Mouse (Mus musculus): ENCODE measurements around the gene Gls2. TPM values are rescaled to one million over a fixed set of nuclear protein-coding genes. Genes with fewer than 3 reads are reported as not detected.
A peak's percentile ranks its signal among the peaks of the same experiment; 100 is the strongest.
"Not testable (repeated sequence)": the region's sequence is repeated elsewhere in the genome, so short reads cannot be mapped to it uniquely, and the experiment has no call there.

Gene Gls2
- polyA plus RNA-seq, 1 experiment from 2014 or later: 1.1 TPM

- no peaks in the 10 kb centered on the region for H3K4me1 ChIP-seq (ENCODE audit: control insufficient read depth in 2 of 2, insufficient read depth in 2 of 2, low read length in 2 of 2)
- H3K27me3 ChIP-seq (ENCODE audit: control insufficient read depth, insufficient read depth, low read length): no peaks in the 10 kb centered on the region
- WGBS: 79% methylated on average over 6 of the region's 6 CpGs
- H3K27ac ChIP-seq (replicated peaks in 1 of 2; ENCODE audit: control insufficient read depth in 1 of 2, insufficient read depth in 1 of 2, low read depth in 2 of 2, low read length in 2 of 2): no peak overlapping the region
- no peaks in the 10 kb centered on the region for H3K9me3 ChIP-seq (ENCODE audit: control insufficient read depth, low read length)
- no peak overlapping the region for H3K9ac ChIP-seq (ENCODE audit: low read length)
- no peak overlapping the region for H3K4me2 ChIP-seq (ENCODE audit: low read length)
- H3K36me3 ChIP-seq (ENCODE audit: control insufficient read depth, insufficient read depth, low read length): no peaks in the 10 kb centered on the region
- ATAC-seq (ENCODE audit: insufficient number of reproducible peaks, insufficient read depth, low FRiP score, low read depth): no peak
- no peak overlapping the region for H3K4me3 ChIP-seq (ENCODE audit: control insufficient read depth in 1 of 2, insufficient read depth in 1 of 2, low read depth in 1 of 2, low read length in 2 of 2)
Observed at GRCm38 (mm10) chr10:128185277-128185940, 8.8 kb upstream of the Gls2 start.

GRCm38 (mm10) chr10:128185959-128186358 lies 8.3 kb upstream of the Gls2 start:
- H3K9me3 ChIP-seq (ENCODE audit: control insufficient read depth, low read length): no peaks in the 10 kb centered on the region
- no peak overlapping the region for H3K9ac ChIP-seq (ENCODE audit: low read length)
- H3K36me3 ChIP-seq (ENCODE audit: control insufficient read depth, insufficient read depth, low read length): no peaks in the 10 kb centered on the region
- 53% methylated on average over 2 of the region's 2 CpGs for WGBS
- no peak overlapping the region for H3K27ac ChIP-seq (replicated peaks in 1 of 2; ENCODE audit: control insufficient read depth in 1 of 2, insufficient read depth in 1 of 2, low read depth in 2 of 2, low read length in 2 of 2)
- H3K4me2 ChIP-seq (ENCODE audit: low read length): no peak overlapping the region
- no peaks in the 10 kb centered on the region for H3K4me1 ChIP-seq (ENCODE audit: control insufficient read depth in 2 of 2, insufficient read depth in 2 of 2, low read length in 2 of 2)
- no peak overlapping the region for H3K4me3 ChIP-seq (ENCODE audit: control insufficient read depth in 1 of 2, insufficient read depth in 1 of 2, low read depth in 1 of 2, low read length in 2 of 2)
- no peaks in the 10 kb centered on the region for H3K27me3 ChIP-seq (ENCODE audit: control insufficient read depth, insufficient read depth, low read length)
- ATAC-seq (ENCODE audit: insufficient number of reproducible peaks, insufficient read depth, low FRiP score, low read depth): peak; percentile 55; the same call in 1 of the 2 replicates

GRCm38 (mm10) chr10:128187181-128187605 lies 7.1 kb upstream of the Gls2 start:
- Histone ChIP-seq H3K27ac (replicated peaks in 1 of 2; ENCODE audit: control insufficient read depth in 1 of 2, insufficient read depth in 1 of 2, low read depth in 2 of 2, low read length in 2 of 2) (no peak overlapping the region), H3K4me3 (ENCODE audit: control insufficient read depth in 1 of 2, insufficient read depth in 1 of 2, low read depth in 1 of 2, low read length in 2 of 2) (no peak overlapping the region), H3K4me1 (ENCODE audit: control insufficient read depth in 2 of 2, insufficient read depth in 2 of 2, low read length in 2 of 2) (no peaks in the 10 kb centered on the region), H3K9me3 (ENCODE audit: control insufficient read depth, low read length) (no peaks in the 10 kb centered on the region), H3K36me3 (ENCODE audit: control insufficient read depth, insufficient read depth, low read length) (no peaks in the 10 kb centered on the region), H3K27me3 (ENCODE audit: control insufficient read depth, insufficient read depth, low read length) (no peaks in the 10 kb centered on the region), H3K4me2 (ENCODE audit: low read length) (no peak overlapping the region), H3K9ac (ENCODE audit: low read length) (no peak overlapping the region)
- WGBS: 45% methylated on average over 5 of the region's 5 CpGs
- ATAC-seq (ENCODE audit: insufficient number of reproducible peaks, insufficient read depth, low FRiP score, low read depth): no peak

- Histone ChIP-seq H3K4me2 (ENCODE audit: low read length) (no peak overlapping the region), H3K9ac (ENCODE audit: low read length) (no peak overlapping the region), H3K36me3 (ENCODE audit: control insufficient read depth, insufficient read depth, low read length) (no peaks in the 10 kb centered on the region), H3K4me1 (ENCODE audit: control insufficient read depth in 2 of 2, insufficient read depth in 2 of 2, low read length in 2 of 2) (no peaks in the 10 kb centered on the region), H3K27ac (replicated peaks in 1 of 2; ENCODE audit: control insufficient read depth in 1 of 2, insufficient read depth in 1 of 2, low read depth in 2 of 2, low read length in 2 of 2) (no peak overlapping the region), H3K27me3 (ENCODE audit: control insufficient read depth, insufficient read depth, low read length) (0 out of 2 replicates have a peak, but pooled peaks cover 3% of the 10 kb centered on the region), H3K9me3 (ENCODE audit: control insufficient read depth, low read length) (no peaks in the 10 kb centered on the region), H3K4me3 (ENCODE audit: control insufficient read depth in 1 of 2, insufficient read depth in 1 of 2, low read depth in 1 of 2, low read length in 2 of 2) (no peak overlapping the region)
- 50% methylated on average over 2 of the region's 2 CpGs for WGBS
- no peak for ATAC-seq (ENCODE audit: insufficient number of reproducible peaks, insufficient read depth, low FRiP score, low read depth)
Observed at GRCm38 (mm10) chr10:128188242-128188877, 5.9 kb upstream of the Gls2 start.

- 47% methylated on average over 2 of the region's 2 CpGs for WGBS
- H3K9me3 ChIP-seq (ENCODE audit: control insufficient read depth, low read length): no peaks in the 10 kb centered on the region
Observed at GRCm38 (mm10) chr10:128191472-128191871, 2.8 kb upstream of the Gls2 start.

GRCm38 (mm10) chr10:128192030-128192766 lies 2.1 kb upstream of the Gls2 start:
- 93% methylated on average over 3 of the region's 3 CpGs for WGBS
- not testable (repeated sequence) for ATAC-seq (ENCODE audit: insufficient number of reproducible peaks, insufficient read depth, low FRiP score, low read depth); H3K4me3 ChIP-seq (ENCODE audit: control insufficient read depth in 1 of 2, insufficient read depth in 1 of 2, low read depth in 1 of 2, low read length in 2 of 2)

More at GRCm38 (mm10) chr10:128191472-128191871, 2.8 kb upstream of the Gls2 start:
- Histone ChIP-seq H3K9ac (ENCODE audit: low read length) (no peak overlapping the region), H3K36me3 (ENCODE audit: control insufficient read depth, insufficient read depth, low read length) (no peaks in the 10 kb centered on the region), H3K4me2 (ENCODE audit: low read length) (no peak overlapping the region), H3K4me3 (ENCODE audit: control insufficient read depth in 1 of 2, insufficient read depth in 1 of 2, low read depth in 1 of 2, low read length in 2 of 2) (no peak overlapping the region), H3K27ac (replicated peaks in 1 of 2; ENCODE audit: control insufficient read depth in 1 of 2, insufficient read depth in 1 of 2, low read depth in 2 of 2, low read length in 2 of 2) (no peak overlapping the region), H3K4me1 (ENCODE audit: control insufficient read depth in 2 of 2, insufficient read depth in 2 of 2, low read length in 2 of 2) (peaks cover 4 to 5% of the 10 kb centered on the region in 2 experiments; a peak in 1 of 4 replicates), H3K27me3 (ENCODE audit: control insufficient read depth, insufficient read depth, low read length) (peaks cover 18% of the 10 kb centered on the region)
- ATAC-seq (ENCODE audit: insufficient number of reproducible peaks, insufficient read depth, low FRiP score, low read depth): no peak

GRCm38 (mm10) chr10:128193113-128193512 lies 1.1 kb upstream of the Gls2 start:
- H3K9ac ChIP-seq (ENCODE audit: low read length): no peak overlapping the region
- no peak overlapping the region for H3K27ac ChIP-seq (replicated peaks in 1 of 2; ENCODE audit: control insufficient read depth in 1 of 2, insufficient read depth in 1 of 2, low read depth in 2 of 2, low read length in 2 of 2)
- peaks cover 4 to 5% of the 10 kb centered on the region in 2 experiments; a peak in 1 of 4 replicates for H3K4me1 ChIP-seq (ENCODE audit: control insufficient read depth in 2 of 2, insufficient read depth in 2 of 2, low read length in 2 of 2)
- H3K4me3 ChIP-seq (ENCODE audit: control insufficient read depth in 1 of 2, insufficient read depth in 1 of 2, low read depth in 1 of 2, low read length in 2 of 2): no peak overlapping the region
- H3K4me2 ChIP-seq (ENCODE audit: low read length): no peak overlapping the region
- no peaks in the 10 kb centered on the region for H3K36me3 ChIP-seq (ENCODE audit: control insufficient read depth, insufficient read depth, low read length)
- 94% methylated on average over 6 of the region's 6 CpGs for WGBS
- H3K9me3 ChIP-seq (ENCODE audit: control insufficient read depth, low read length): no peaks in the 10 kb centered on the region
- peaks cover 18% of the 10 kb centered on the region for H3K27me3 ChIP-seq (ENCODE audit: control insufficient read depth, insufficient read depth, low read length)
- no peak for ATAC-seq (ENCODE audit: insufficient number of reproducible peaks, insufficient read depth, low FRiP score, low read depth)

More at GRCm38 (mm10) chr10:128192030-128192766, 2.1 kb upstream of the Gls2 start:
- H3K4me1 ChIP-seq (ENCODE audit: control insufficient read depth in 2 of 2, insufficient read depth in 2 of 2, low read length in 2 of 2); H3K4me2 ChIP-seq (ENCODE audit: low read length); H3K27ac ChIP-seq (replicated peaks in 1 of 2; ENCODE audit: control insufficient read depth in 1 of 2, insufficient read depth in 1 of 2, low read depth in 2 of 2, low read length in 2 of 2); H3K36me3 ChIP-seq (ENCODE audit: control insufficient read depth, insufficient read depth, low read length); H3K9ac ChIP-seq (ENCODE audit: low read length); H3K9me3 ChIP-seq (ENCODE audit: control insufficient read depth, low read length): not testable (repeated sequence)
- H3K27me3 ChIP-seq (ENCODE audit: control insufficient read depth, insufficient read depth, low read length): peaks cover 18% of the 10 kb centered on the region

Data from heart, embryonic 14.5 days (tissue).